Mouse (Mus musculus): Measurements from ENCODE around the gene Nav1. TPM values are rescaled to one million over a fixed set of nuclear protein-coding genes. Genes with fewer than 3 reads are reported as not detected.
A peak's percentile ranks its signal among the peaks of the same experiment; 100 is the strongest.

Nav1 gene
- polyA plus RNA-seq, 1 experiment from 2014 or later, result 13.3 TPM

DNA sequence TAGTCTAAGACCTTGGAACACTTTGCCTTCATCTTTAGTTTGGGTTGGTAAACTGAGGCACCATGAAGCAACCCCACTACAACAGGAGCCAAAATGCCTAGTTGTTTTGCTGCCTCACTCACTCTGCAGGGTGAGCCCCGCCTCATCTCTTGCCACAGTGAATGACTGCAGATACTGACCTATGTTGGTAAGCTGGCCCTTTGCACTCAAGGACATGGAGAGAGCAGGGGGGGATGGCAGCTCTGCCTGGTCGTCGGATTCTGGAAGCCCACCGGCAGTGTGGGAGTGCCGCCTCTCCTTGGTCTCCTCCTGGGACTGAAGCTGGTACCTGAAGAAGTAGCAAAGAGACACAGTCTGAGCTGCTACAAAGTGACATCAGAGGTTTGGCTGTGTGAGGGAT is 139.6 kb downstream of the Nav1 start:
- DNase-seq (ENCODE audit: low spot score, missing footprints), result no peak
- no peak overlapping the region for H3K4me2 ChIP-seq
- no peaks in the 10 kb centered on the region for H3K9me3 ChIP-seq (ENCODE audit: control insufficient read depth, low read length)
- WGBS, result 96% methylated on average over 5 of the region's 5 CpGs
- no peak for ATAC-seq (ENCODE audit: low FRiP score)
- no peaks in the 10 kb centered on the region for H3K27me3 ChIP-seq (ENCODE audit: control insufficient read depth, insufficient read depth, low read length)
- no peak overlapping the region for H3K4me3 ChIP-seq (ENCODE audit: low read depth, low read length)
- no peak overlapping the region for H3K27ac ChIP-seq (ENCODE audit: low read depth, low read length)
- no peaks in the 10 kb centered on the region for H3K4me1 ChIP-seq (ENCODE audit: control insufficient read depth, insufficient read depth, low read length)
- H3K36me3 ChIP-seq (ENCODE audit: control insufficient read depth, insufficient read depth, low read length), result peaks cover 10% of the 10 kb centered on the region; the same call in 1 of the 2 replicates
- no peak overlapping the region for H3K9ac ChIP-seq (ENCODE audit: low read length)

DNA sequence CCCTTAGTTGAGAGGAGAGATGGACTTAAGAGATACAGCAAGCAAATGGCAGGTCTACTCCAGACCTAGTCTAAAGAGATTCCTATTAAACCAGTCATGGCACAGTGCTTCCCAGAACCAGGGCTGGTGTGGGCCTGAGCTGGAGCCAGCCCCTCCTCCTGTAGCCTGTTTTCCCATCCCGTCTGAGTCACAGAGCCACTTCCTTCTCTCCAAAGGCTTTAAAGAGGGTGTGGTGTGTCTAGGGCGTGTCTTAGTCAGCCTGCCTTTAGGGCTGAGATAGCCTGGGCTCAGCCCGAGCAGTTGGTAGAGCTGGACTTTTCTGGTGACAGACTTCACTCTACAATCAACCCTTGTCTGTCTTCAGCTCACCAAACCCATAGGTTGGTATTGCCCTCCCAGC is 140.2 kb downstream of the Nav1 start:
- no peaks in the 10 kb centered on the region for H3K27me3 ChIP-seq (ENCODE audit: control insufficient read depth, insufficient read depth, low read length)
- H3K4me3 ChIP-seq (ENCODE audit: low read depth, low read length), result no peak overlapping the region
- 79% methylated on average over 3 of the region's 3 CpGs for WGBS
- no peaks in the 10 kb centered on the region for H3K4me1 ChIP-seq (ENCODE audit: control insufficient read depth, insufficient read depth, low read length)
- DNase-seq (ENCODE audit: low spot score, missing footprints) (peak; percentile 60), ATAC-seq (ENCODE audit: low FRiP score) (no peak)
- H3K36me3 ChIP-seq (ENCODE audit: control insufficient read depth, insufficient read depth, low read length), result peaks cover 10% of the 10 kb centered on the region; the same call in 1 of the 2 replicates
- no peak overlapping the region for H3K9ac ChIP-seq (ENCODE audit: low read length)
- H3K9me3 ChIP-seq (ENCODE audit: control insufficient read depth, low read length), result no peaks in the 10 kb centered on the region
- no peak overlapping the region for H3K4me2 ChIP-seq
- no peak overlapping the region for H3K27ac ChIP-seq (ENCODE audit: low read depth, low read length)

DNA sequence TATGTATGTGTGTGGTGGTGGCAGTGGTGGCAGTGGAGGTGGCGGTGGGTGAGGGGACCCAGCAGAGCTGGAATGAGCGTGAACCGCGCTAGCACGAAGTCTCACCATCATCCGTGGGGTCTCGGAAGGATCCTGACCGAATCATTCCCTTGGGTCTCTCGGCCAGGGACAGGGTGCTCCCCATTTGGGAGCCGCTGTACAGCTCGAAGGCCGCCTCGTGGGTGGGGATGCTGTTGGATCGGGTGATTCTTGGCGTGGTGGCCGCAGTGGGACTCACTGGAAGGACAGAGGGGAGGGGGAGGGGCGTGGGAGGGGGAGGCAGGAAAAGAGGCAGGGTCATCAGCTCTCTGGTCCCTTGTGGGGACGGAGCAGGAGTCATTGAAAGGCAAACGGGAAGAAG is 141.4 kb downstream of the Nav1 start:
- H3K36me3 ChIP-seq (ENCODE audit: control insufficient read depth, insufficient read depth, low read length), result peaks cover 8% of the 10 kb centered on the region; the same call in 1 of the 2 replicates
- no peak overlapping the region for H3K27ac ChIP-seq (ENCODE audit: low read depth, low read length)
- H3K9ac ChIP-seq (ENCODE audit: low read length), result no peak overlapping the region
- no peak overlapping the region for H3K4me3 ChIP-seq (ENCODE audit: low read depth, low read length)
- ATAC-seq (ENCODE audit: low FRiP score) (no peak), DNase-seq (ENCODE audit: low spot score, missing footprints) (peak; percentile 14)
- no peaks in the 10 kb centered on the region for H3K27me3 ChIP-seq (ENCODE audit: control insufficient read depth, insufficient read depth, low read length)
- no peaks in the 10 kb centered on the region for H3K9me3 ChIP-seq (ENCODE audit: control insufficient read depth, low read length)
- 91% methylated on average over 19 of the region's 19 CpGs for WGBS
- H3K4me2 ChIP-seq, result no peak overlapping the region
- H3K4me1 ChIP-seq (ENCODE audit: control insufficient read depth, insufficient read depth, low read length), result no peaks in the 10 kb centered on the region

DNA sequence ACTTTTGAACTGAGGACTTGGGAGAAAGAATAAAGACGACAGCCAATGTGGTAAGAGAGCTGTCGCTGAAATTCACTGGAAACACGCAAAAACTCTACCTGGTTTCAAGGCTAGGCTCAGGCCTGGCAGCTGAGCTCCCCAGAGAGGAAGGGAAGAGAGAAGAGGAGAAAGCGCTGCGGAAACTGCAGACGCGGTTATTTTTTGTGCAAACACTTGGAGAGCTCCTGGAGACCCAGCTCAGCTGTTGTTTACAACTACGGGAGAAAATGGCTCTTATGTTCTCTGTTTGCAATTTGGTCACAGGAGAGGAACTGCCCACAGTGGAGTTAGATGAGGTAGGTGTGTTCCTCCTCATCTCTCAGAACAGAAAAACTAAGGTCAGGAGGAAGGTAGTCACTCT is 144.4 kb downstream of the Nav1 start:
- ATAC-seq (ENCODE audit: low FRiP score), result no peak
- no peak overlapping the region for H3K4me3 ChIP-seq (ENCODE audit: low read depth, low read length)
- H3K9ac ChIP-seq (ENCODE audit: low read length), result no peak overlapping the region
- H3K27me3 ChIP-seq (ENCODE audit: control insufficient read depth, insufficient read depth, low read length), result no peaks in the 10 kb centered on the region
- H3K4me2 ChIP-seq, result no peak overlapping the region
- no peak overlapping the region for H3K27ac ChIP-seq (ENCODE audit: low read depth, low read length)
- WGBS, result 84% methylated on average over 8 of the region's 8 CpGs
- no peaks in the 10 kb centered on the region for H3K4me1 ChIP-seq (ENCODE audit: control insufficient read depth, insufficient read depth, low read length)
- no peaks in the 10 kb centered on the region for H3K9me3 ChIP-seq (ENCODE audit: control insufficient read depth, low read length)
- peaks cover 8% of the 10 kb centered on the region; the same call in 1 of the 2 replicates for H3K36me3 ChIP-seq (ENCODE audit: control insufficient read depth, insufficient read depth, low read length)
- DNase-seq (ENCODE audit: low spot score, missing footprints), result peak; percentile 28

DNA sequence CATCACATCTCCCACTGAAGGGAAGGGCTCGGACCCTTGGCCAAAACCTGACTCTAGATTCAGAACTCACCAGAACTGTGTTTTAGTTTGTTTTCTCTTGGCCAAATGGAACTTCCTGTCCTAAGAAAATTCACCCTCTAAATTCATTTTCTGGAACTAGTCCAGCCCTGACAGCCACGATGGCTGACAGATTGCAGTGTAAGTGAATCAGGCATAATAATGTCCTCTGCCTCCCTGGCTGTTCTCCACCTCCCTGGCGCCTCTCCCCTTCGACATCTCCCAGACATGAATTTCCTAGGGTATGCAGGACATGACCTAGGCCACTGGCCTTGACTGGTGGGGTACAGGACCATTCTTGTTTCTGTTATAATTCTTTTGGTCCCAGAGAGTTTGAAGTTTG is 144.8 kb downstream of the Nav1 start:
- Histone ChIP-seq H3K4me3 (ENCODE audit: low read depth, low read length) (no peak overlapping the region), H3K36me3 (ENCODE audit: control insufficient read depth, insufficient read depth, low read length) (peaks cover 7% of the 10 kb centered on the region; the same call in 1 of the 2 replicates), H3K27me3 (ENCODE audit: control insufficient read depth, insufficient read depth, low read length) (no peaks in the 10 kb centered on the region), H3K9me3 (ENCODE audit: control insufficient read depth, low read length) (no peaks in the 10 kb centered on the region), H3K27ac (ENCODE audit: low read depth, low read length) (no peak overlapping the region), H3K4me1 (ENCODE audit: control insufficient read depth, insufficient read depth, low read length) (no peaks in the 10 kb centered on the region), H3K4me2 (no peak overlapping the region), H3K9ac (ENCODE audit: low read length) (no peak overlapping the region)
- WGBS, result 85% methylated on average over 4 of the region's 4 CpGs
- DNase-seq (ENCODE audit: low spot score, missing footprints) (no peak), ATAC-seq (ENCODE audit: low FRiP score) (no peak)

DNA sequence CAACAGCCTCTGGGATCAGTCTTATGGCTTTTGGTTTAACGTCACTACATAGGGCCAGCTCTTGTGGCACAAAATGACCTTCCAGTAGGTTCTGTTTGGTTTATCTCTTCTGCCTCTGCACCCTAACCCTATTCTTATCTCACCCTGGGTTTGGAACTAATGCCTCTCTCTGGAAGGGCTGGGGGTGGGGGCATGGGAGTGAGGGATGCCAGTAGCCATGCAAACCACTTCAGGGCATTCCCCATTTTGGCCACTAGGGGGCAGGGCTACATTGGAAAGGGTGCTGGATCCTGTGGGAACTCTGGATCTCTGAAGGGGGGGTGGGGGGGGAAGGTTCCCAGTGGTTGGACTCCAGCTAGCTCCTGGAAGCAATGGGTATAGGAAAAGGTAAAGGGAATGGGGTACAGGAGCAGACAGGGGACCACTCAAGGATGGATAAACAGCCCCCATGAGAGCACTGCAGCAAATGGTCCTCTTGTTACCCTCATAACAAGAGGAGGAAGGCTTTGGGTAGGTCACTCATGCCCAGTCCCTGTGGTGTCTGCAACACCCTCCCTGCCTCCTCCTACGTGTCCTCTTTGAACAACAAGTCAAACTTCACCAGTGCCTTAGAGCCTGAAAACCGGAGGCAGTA is 145.9 kb downstream of the Nav1 start:
- Histone ChIP-seq H3K9ac (ENCODE audit: low read length) (no peak overlapping the region), H3K9me3 (ENCODE audit: control insufficient read depth, low read length) (no peaks in the 10 kb centered on the region), H3K36me3 (ENCODE audit: control insufficient read depth, insufficient read depth, low read length) (peaks cover 5% of the 10 kb centered on the region; the same call in 1 of the 2 replicates), H3K27me3 (ENCODE audit: control insufficient read depth, insufficient read depth, low read length) (no peaks in the 10 kb centered on the region), H3K4me1 (ENCODE audit: control insufficient read depth, insufficient read depth, low read length) (no peaks in the 10 kb centered on the region), H3K4me3 (ENCODE audit: low read depth, low read length) (no peak overlapping the region), H3K4me2 (no peak overlapping the region), H3K27ac (ENCODE audit: low read depth, low read length) (no peak overlapping the region)
- DNase-seq (ENCODE audit: low spot score, missing footprints) (peak; percentile 98), ATAC-seq (ENCODE audit: low FRiP score) (peak; percentile 52; the same call in 1 of the 2 replicates)
- WGBS, result 81% methylated on average over 3 of the region's 3 CpGs

DNA sequence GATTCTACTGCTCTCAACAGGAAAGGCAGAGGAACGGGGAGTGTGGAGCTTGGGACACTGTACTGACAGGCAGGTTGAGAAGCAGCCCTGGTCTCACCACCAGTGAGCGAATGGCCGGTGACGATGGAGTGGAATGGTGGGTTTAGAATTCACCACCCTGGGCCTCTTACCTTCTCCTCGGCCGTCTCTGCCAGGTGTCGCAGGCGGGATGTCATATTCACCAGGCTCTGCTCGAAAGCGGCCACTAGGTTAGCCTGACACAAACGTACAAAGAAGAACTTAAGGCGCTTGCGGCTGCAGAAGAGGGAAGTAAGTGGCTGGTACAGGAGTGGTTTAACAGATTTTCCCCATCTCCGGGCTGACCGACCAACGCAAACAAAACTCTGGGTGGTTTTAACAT is 146.6 kb downstream of the Nav1 start:
- DNase-seq (ENCODE audit: low spot score, missing footprints) (no peak), ATAC-seq (ENCODE audit: low FRiP score) (no peak)
- Histone ChIP-seq H3K9me3 (ENCODE audit: control insufficient read depth, low read length) (no peaks in the 10 kb centered on the region), H3K27ac (ENCODE audit: low read depth, low read length) (no peak overlapping the region), H3K36me3 (ENCODE audit: control insufficient read depth, insufficient read depth, low read length) (peaks cover 5% of the 10 kb centered on the region; the same call in 1 of the 2 replicates), H3K27me3 (ENCODE audit: control insufficient read depth, insufficient read depth, low read length) (no peaks in the 10 kb centered on the region), H3K9ac (ENCODE audit: low read length) (no peak overlapping the region), H3K4me3 (ENCODE audit: low read depth, low read length) (no peak overlapping the region), H3K4me2 (no peak overlapping the region), H3K4me1 (ENCODE audit: control insufficient read depth, insufficient read depth, low read length) (no peaks in the 10 kb centered on the region)
- WGBS, result 96% methylated on average over 16 of the region's 16 CpGs

DNA sequence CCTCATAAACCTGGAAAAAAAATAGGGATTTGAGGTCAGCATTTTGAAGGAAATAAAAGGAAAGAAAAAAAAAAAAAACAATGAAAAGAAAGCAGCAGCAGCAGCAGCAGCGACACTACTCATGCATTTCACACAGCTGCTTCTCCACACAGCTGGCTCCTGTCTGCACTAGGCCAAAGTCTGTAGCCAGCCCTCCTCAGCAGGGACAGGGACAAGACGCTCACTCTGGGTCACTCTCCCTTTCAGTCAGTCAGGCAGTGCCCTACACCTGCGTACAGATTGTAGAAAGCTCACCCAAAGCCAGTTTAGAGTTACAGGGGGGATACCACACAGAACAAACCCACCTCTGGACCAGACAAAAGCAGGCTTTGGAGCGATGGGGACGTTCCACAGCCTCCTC is 149.2 kb downstream of the Nav1 start:
- H3K4me2 ChIP-seq, result no peak overlapping the region
- ATAC-seq (ENCODE audit: low FRiP score) (no peak), DNase-seq (ENCODE audit: low spot score, missing footprints) (no peak)
- no peak overlapping the region for H3K9ac ChIP-seq (ENCODE audit: low read length)
- H3K9me3 ChIP-seq (ENCODE audit: control insufficient read depth, low read length), result no peaks in the 10 kb centered on the region
- no peak overlapping the region for H3K27ac ChIP-seq (ENCODE audit: low read depth, low read length)
- H3K36me3 ChIP-seq (ENCODE audit: control insufficient read depth, insufficient read depth, low read length), result peaks cover 2% of the 10 kb centered on the region; the same call in 1 of the 2 replicates
- no peaks in the 10 kb centered on the region for H3K27me3 ChIP-seq (ENCODE audit: control insufficient read depth, insufficient read depth, low read length)
- WGBS, result 92% methylated on average over 5 of the region's 5 CpGs
- H3K4me3 ChIP-seq (ENCODE audit: low read depth, low read length), result no peak overlapping the region
- H3K4me1 ChIP-seq (ENCODE audit: control insufficient read depth, insufficient read depth, low read length), result no peaks in the 10 kb centered on the region

DNA sequence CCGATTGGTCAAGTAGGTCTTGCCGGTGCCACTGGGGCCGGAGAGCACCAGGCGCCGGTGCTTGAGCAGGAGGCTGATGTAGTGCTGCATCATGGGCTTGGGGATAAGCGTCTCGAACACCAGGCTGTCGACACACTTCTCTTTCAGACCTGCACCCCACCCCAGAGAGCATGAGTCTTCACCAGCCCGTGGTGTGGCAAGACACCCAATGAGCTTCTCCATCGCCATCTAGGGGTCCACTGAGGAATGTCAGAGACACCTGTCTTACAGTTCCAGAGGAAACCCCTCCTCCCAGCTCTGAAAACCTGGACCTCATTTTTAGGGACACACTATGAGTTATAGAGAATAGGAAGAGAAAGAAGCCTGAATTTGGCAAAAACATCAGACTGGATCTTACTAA is 154.8 kb downstream of the Nav1 start:
- DNase-seq (ENCODE audit: low spot score, missing footprints) (peak; percentile 75), ATAC-seq (ENCODE audit: low FRiP score) (no peak)
- WGBS, result 82% methylated on average over 10 of the region's 10 CpGs
- no peak overlapping the region for H3K4me3 ChIP-seq (ENCODE audit: low read depth, low read length)
- H3K27me3 ChIP-seq (ENCODE audit: control insufficient read depth, insufficient read depth, low read length), result no peaks in the 10 kb centered on the region
- H3K4me1 ChIP-seq (ENCODE audit: control insufficient read depth, insufficient read depth, low read length), result no peaks in the 10 kb centered on the region
- no peak overlapping the region for H3K27ac ChIP-seq (ENCODE audit: low read depth, low read length)
- no peak overlapping the region for H3K9ac ChIP-seq (ENCODE audit: low read length)
- H3K36me3 ChIP-seq (ENCODE audit: control insufficient read depth, insufficient read depth, low read length), result peaks cover 3% of the 10 kb centered on the region; the same call in 1 of the 2 replicates
- H3K9me3 ChIP-seq (ENCODE audit: control insufficient read depth, low read length), result no peaks in the 10 kb centered on the region
- no peak overlapping the region for H3K4me2 ChIP-seq

All from midbrain, embryonic 11.5 days (tissue).